10 mouse cellular contexts compared by ENCODE assay signal in the genomic region with DNA sequence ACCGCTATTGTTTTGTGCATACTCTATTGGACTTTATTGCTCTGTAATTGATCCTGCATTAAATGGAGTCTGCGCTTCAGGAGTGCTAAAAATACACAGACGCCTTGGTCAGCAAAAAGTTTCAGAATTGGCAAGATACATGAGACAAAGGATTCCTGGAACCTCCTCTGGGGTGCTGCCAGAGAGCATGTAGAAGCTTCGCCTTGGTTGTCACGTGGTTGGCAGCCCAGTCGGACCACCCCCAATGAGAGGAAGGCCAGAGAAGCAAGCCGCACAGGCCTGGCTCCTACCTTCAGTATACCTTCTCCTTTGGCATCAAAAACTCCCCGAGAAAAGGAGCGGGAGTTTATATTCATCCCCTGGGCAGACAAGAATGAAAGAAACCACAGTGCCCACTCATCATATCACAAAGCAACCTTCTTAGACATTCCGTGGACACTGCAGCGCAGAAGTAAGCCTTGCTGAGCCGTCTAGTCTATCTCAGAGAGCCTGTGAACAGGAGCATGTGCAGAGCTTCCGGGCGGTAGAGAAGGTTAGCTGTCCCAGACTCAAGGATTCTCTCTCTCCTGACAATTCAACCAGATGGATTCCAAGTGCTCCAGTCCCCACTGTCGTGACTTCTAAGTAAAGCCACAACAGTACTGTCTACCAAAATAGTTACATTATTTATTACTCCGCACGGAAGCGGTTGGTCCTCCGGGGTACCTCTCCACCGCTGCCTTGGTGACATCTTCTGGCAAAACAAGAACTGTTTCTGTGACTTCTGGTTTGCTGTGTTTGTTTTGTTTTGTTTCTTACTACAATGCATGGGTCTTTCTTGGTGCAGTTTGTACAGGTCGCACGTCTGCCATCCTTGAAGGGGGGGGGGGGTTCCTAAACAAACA.
DNase-seq lines count a peak whose midpoint lies in the region; ATAC-seq lines count a peak whose summit lies in the region.
"Had no signal": no experiment of that assay in that cellular context is flagged by ENCODE, and none has a peak within 500 bp of the region (broad histone marks: within the 10 kb centered on the region; RNA-seq: fewer than 3 reads in every experiment).

No protein-coding gene starts in this region.

- peaks cover 5% of the 10 kb centered on the region; the same call in 1 of the 2 replicates for H3K4me1 ChIP-seq in limb, embryonic 15.5 days
- H3K4me1 ChIP-seq: forebrain, embryonic 13.5 days had no signal

- H3K36me3 ChIP-seq in limb, embryonic 15.5 days = no peaks in the 10 kb centered on the region

- no peaks in the 10 kb centered on the region for H3K9me3 ChIP-seq in limb, embryonic 15.5 days
- H3K9me3 ChIP-seq: forebrain, embryonic 13.5 days had no signal

- no peak overlapping the region for H3K27ac ChIP-seq in limb, embryonic 15.5 days
- H3K27ac ChIP-seq: forebrain, embryonic 13.5 days had no signal

- ATAC-seq in limb, embryonic 15.5 days (ENCODE audit: insufficient number of reproducible peaks, low FRiP score, low TSS enrichment, low read depth) = peak; percentile 62; the same call in 1 of the 2 replicates
- ATAC-seq: forebrain, embryonic 13.5 days had no signal

- DNase-seq in gastrocnemius, adult 18-20 months (ENCODE audit: low spot score) = peak; percentile 24
- DNase-seq in gastrocnemius, postnatal 25 days = no peak
- DNase-seq in ovary, postnatal 36 days (ENCODE audit: low spot score) = peak; percentile 23
- no peak for DNase-seq in ovary, postnatal 14 days (ENCODE audit: low spot score)
- DNase-seq in testis, postnatal 10 days (ENCODE audit: low spot score) = peak; percentile 77
- no peak for DNase-seq in layer of hippocampus, adult 11-12 months (ENCODE audit: low spot score)
- no peak for DNase-seq in right cerebral cortex, postnatal 36 days (ENCODE audit: low spot score in 2 of 2)

- no peak overlapping the region for H3K4me3 ChIP-seq in limb, embryonic 15.5 days
- H3K4me3 ChIP-seq: forebrain, embryonic 13.5 days had no signal

- no peaks in the 10 kb centered on the region for H3K27me3 ChIP-seq in limb, embryonic 15.5 days

- no peak overlapping the region for H3K4me2 ChIP-seq in limb, embryonic 15.5 days
- H3K4me2 ChIP-seq: forebrain, embryonic 13.5 days; heart, embryonic 11.5 days had no signal

- WGBS in limb, embryonic 15.5 days = 72% methylated on average over 22 of the region's 22 CpGs

- H3K9ac ChIP-seq in limb, embryonic 15.5 days = no peak overlapping the region
- H3K9ac ChIP-seq: forebrain, embryonic 13.5 days had no signal

Comparison
In these comparisons a context has a peak if more than half of its experiments do, and no peak if none do; other contexts are left out.
1. DNase-seq: peak in gastrocnemius, adult 18-20 months (single experiment), ovary, postnatal 36 days (single experiment) and testis, postnatal 10 days (single experiment); none in gastrocnemius, postnatal 25 days (single experiment), ovary, postnatal 14 days (single experiment), layer of hippocampus, adult 11-12 months (single experiment) and right cerebral cortex, postnatal 36 days (0 of 2).